Mouse (Mus musculus) layer of hippocampus, postnatal 10 days (tissue): Measurements from ENCODE around the gene Olfr1537. TPM values are rescaled to one million over a fixed set of nuclear protein-coding genes. Genes with fewer than 3 reads are reported as not detected.

Experiments used
- DNase-seq, 2 experiments: peaks; one replicate each; pipeline ENCODE4 v3.0.0; 2021; ENCODE audit warnings: low spot score in 2 of 2
- long read RNA-seq: library from polyadenylated mRNA; stranded (forward); transcript quantifications from one replicate; pipeline ENCODE4 v2.0.0, GENCODE M21; 2023
- total RNA-seq, 2 experiments: library from RNA; stranded (reverse); gene quantifications; 2 replicates each; pipeline ENCODE4 v1.2.3; 2021

The Olfr1537 gene
- not detected for total RNA-seq
- long read RNA-seq = 0 reads

DNA sequence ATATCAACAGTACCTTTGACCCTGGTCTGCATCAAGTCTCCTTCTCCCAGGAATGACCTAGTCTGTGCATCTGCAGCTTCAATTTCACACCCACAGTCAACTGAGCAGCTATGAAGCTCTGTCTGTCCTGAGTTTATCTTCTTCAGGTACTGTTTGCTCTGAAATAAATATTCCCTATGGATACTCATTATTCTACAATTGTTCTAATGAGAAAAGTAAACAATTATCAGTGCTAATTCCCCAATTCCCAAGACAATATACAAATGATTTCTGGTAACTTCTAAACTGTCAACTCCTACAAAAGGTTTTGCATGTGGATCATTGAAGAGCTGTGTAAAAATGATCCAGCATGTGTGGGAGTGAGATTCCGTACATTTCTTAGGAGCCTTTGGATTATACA lies at the start of gene Olfr1537:
Olfr1537 (minus strand) TSS at position 101 of the 400 bp plus-strand sequence.
- DNase-seq = no peak

DNA sequence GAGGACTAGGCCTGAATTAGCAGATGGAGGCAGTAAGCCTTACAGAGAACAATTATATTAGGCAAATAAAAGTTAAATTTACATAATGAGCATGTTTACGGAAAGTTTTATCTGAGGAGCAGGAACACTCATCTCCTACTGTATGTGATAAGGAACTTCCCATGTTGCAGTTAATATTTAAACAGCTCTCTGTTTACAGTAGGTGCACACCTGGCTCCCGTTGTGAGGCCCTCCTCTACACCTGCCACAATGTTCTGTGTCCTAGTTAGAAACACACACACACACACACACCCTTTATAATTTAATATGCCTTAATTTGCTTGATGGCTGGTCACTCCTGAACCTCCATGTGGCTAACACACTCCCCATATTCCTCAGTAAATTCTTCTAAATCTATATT lies 37.3 kb upstream of the Olfr1537 start:
- no peak for DNase-seq

DNA sequence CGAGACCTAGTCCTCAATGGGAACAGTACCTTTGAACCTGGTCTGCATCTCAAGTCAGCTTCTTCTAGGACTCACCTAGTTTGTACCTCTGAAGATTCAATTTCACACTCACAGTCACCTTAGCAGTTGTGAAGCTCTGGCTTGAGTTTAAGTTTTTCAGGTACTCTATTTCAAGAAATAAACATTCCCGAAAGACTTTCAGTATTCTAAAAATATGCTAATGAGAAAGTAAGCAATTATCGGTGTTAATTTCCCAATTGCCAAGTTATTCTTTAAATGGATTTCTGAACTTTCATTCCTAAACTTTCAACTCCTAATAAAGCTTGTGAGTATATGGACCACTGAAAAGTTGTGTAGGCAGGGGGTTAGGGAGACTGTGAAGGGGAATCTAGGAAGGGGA lies 26.9 kb upstream of the Olfr1537 start, which contains the start of gene Olfr945:
Olfr945 (minus strand) TSS at position 101 of the 400 bp plus-strand sequence.
- DNase-seq = no peak

DNA sequence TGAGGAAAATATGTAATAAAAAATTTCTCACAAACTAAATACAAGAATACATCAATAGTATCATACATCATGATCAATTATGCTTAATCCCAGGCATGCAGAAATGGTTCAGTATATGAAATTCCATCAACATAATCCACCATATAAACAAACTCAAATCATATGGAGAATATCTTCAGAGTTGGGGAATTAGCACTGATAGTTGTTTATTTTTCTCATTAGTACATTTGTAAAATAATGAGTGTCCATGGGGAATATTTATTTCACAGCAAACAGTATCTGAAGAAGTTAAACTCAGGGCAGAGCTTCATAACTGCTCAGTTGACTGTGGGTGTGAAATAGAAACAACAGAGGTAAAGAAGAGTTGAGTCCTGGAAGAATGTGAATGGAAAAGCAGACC lies 48.2 kb downstream of the Olfr1537 start, which contains the start of gene Olfr944:
Olfr944 (plus strand) TSS at position 301 of the 400 bp plus-strand sequence.
- no peak for DNase-seq

Other genes starting within 250 kb of the Olfr1537 start
- gene Olfr146, start 226.6 kb downstream of the Olfr1537 start, total RNA-seq = not detected
- gene Olfr937, start 185.0 kb downstream of the Olfr1537 start, total RNA-seq = not detected
- gene Olfr938, start 171.1 kb downstream of the Olfr1537 start, total RNA-seq = not detected
- gene Olfr27, start 121.9 kb downstream of the Olfr1537 start, total RNA-seq = not detected
- gene Olfr943, start 83.7 kb downstream of the Olfr1537 start, total RNA-seq = not detected
- not detected for gene Olfr944, start 48.1 kb downstream of the Olfr1537 start, total RNA-seq
- gene Olfr945, start 26.8 kb upstream of the Olfr1537 start, total RNA-seq = not detected
- gene Olfr948, start 76.1 kb upstream of the Olfr1537 start, total RNA-seq = not detected
- gene Olfr951, start 137.4 kb upstream of the Olfr1537 start, total RNA-seq = not detected
- gene Olfr952, start 177.2 kb upstream of the Olfr1537 start, total RNA-seq = not detected
- gene Olfr954, start 206.7 kb upstream of the Olfr1537 start, total RNA-seq = not detected
- gene Olfr955, start 221.9 kb upstream of the Olfr1537 start, total RNA-seq = not detected
- not detected for gene Olfr44, start 244.0 kb upstream of the Olfr1537 start, total RNA-seq